Mouse (Mus musculus) c-Kit-positive CD71-negative TER-119-negative erythroid progenitor cells, embryonic 14.5 days (primary cell): ENCODE results near the gene Serpina1b.
"Not testable (repeated sequence)": the region's sequence is repeated elsewhere in the genome, so short reads cannot be mapped to it uniquely, and the experiment has no call there.

Experiments
- DNase-seq: peaks from one replicate; pipeline ENCODE4 v3.0.0-alpha.2; 2013; ENCODE audit warnings: low read depth

The Serpina1b gene

DNA sequence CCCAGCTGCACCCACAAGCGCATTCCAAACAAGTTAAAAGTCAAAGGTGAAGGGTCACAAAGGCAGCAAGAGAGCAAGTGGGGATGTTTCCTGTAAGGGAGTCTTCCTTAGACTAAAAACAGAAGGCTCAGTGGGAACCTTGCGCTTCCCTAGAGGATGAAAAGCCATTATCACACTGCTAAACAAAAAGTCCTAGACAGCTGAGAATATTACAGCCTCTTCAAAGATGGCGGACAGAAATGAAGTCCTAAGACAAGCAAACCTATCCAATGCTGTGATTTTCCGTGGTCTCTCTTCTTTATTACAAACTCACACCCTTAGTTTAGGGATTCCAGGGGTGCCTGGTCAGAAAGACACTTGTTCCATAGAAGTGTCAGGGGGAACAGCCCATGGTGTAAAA lies at the start of gene Serpina1b:
Serpina1b (minus strand) TSS at position 101 of the 400 bp plus-strand sequence.
- not testable (repeated sequence) for DNase-seq

DNA sequence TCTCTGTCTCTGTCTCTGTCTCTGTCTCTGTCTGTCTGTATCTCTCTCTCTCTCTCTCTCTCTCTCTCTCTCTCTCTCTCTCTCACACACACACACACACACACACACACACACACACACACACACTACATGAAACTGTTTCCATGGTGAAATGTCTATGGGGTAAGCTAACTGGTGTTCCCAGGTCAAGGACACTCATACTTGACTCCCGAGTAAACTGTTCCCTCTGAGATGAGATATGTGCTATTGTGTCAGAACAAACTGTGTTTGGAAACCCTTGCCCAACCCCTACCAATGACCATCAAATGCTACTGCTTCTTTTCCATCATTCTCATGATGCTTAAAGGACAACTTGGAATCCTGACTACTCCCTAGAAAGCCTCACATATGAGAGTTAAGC lies 36.7 kb upstream of the Serpina1b start:
- not testable (repeated sequence) for DNase-seq

DNA sequence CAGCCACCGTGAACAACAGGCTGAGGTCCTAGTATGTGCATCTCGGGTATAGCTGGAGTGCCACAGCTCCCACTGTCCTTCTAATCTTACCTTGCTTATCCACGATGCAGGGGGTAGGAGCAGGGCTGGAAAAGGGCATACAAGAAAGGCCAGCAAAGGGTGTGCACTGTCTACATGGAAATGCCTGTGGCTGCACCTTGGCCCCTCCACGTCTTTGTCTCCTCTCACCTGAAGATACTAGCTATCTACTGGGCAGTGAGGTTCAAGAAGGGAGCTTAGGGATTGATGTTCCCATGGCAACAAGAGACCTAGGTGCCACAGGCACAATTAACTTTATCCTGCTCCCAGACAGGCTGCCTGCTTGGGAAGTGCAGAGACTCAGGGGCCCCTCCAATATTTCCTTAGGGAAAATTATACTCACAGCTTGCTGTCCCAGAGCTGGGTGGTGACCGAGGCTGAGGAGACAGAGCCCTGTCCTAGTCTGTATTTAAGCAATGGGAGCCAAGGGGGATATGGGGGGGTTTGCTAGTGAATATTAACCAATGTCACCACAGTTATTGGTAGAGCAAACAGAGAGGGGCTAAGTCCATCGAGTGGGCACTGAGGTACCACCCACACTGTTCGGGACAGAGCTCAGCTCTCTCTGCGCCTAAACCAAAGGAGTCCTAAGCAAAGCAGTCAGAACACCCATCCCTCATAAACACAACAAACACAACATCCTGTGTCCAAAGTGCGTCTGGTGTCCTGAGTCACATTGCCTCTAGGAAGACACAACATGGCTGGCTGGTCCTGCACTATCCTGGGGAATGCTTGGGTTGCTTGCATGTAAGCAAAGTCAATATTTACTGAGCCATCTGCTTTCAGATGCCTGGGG lies 33.2 kb upstream of the Serpina1b start, which contains the start of gene Serpina1a:
Serpina1a (minus strand) TSS at position 462 of the 874 bp plus-strand sequence.
- DNase-seq = not testable (repeated sequence)

DNA sequence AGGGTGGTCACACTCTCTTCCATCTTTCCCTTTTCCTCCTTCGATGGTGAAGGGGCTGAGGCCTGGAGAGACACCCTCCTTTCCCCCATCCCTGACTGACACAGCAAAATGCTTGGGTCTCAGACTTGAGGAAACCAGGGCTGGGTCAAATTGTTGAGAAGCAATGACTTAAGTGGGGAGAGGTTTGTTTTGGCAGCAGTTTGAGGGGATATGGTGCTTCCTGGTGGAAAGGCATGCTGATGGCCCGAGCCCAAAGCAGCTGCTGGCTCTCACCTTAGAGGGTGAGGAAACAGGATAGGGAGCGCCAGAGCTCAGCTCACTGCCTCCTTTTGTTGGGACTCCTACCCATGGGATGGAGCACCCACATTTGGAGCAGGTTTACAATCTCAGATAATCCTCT lies 30.8 kb upstream of the Serpina1b start:
- DNase-seq = no peak

DNA sequence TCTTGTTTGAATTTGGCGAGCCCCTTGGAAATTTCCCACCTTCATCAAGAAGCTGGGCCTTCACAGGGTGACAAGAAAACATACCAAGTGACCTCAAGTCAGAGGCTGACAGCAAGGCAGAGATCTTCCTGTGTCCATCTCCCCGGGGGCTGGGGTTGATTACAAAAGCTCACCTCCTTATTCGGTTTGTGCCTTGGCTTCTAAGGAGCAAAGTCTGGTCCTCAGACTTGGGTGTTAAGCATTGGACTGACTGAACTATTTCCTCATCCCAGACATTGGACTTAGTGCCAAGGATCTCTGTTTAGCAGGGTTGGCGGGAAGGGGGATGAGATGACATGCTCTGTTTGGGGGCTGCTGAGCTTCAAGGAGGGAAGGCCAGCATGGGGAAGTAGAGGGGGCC lies 30.4 kb upstream of the Serpina1b start:
- not testable (repeated sequence) for DNase-seq

DNA sequence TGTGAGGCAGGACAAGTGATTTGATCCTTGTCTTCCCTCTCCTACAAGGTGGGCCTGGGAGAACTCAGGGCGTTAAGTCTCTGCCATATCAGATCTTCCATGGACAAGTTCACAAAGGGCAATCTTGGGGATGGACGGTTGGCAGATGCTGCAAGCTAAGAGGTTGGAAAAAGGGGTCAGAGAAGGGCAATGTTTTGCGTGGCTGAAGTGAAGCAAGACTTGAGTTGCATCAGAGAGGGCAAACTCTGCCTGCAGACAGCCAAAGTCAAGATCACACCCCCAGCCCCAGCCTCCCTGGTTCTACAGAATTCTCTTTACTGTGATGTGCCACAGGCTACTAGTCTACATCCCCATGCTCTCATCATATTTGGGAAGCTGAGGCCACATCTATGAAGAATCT lies 29.4 kb upstream of the Serpina1b start:
- not testable (repeated sequence) for DNase-seq

DNA sequence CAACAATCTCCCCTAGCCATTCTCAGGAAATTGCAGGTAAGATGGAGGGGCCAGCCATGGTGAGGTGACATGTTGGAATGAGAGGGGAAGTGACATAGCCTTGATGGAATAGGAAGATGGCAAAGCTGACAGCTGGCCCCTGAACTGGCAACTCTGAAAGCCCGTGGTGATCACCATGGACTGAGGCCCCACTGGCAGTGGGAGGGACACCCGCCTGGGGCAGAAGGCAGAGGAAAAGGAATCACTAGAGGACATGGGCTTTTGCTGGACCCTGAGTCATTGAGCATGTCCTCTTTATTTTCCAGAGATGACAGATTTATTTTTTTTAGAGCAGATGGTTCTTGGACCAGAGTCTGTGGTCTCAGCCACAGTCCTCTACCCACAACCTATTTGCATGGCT lies 22.9 kb upstream of the Serpina1b start:
- not testable (repeated sequence) for DNase-seq

DNA sequence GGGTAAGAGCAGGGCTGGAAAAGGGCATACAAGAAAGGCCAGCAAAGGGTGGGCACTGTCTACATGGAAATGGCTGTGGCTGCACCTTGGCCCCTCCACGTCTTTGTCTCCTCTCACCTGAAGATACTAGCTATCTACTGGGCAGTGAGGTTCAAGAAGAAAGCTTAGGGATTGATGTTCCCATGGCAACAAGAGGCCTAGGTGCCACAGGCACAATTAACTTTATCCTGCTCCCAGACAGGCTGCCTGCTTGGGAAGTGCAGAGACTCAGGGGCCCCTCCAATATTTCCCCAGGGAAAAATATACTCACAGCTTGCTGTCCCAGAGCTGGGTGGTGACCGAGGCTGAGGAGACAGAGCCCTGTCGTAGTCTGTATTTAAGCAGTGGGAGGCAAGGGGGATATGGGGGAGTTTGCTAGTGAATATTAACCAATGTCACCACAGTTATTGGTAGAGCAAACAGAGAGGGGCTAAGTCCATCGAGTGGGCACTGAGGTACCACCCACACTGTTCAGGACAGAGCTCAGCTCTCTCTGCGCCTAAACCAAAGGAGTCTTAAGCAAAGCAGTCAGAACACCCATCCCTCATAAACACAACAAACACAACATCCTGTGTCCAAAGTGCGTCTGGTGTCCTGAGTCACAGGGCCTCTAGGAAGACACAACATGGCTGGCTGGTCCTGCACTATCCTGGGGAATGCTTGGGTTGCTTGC lies 2.4 kb downstream of the Serpina1b start:
- not testable (repeated sequence) for DNase-seq

DNA sequence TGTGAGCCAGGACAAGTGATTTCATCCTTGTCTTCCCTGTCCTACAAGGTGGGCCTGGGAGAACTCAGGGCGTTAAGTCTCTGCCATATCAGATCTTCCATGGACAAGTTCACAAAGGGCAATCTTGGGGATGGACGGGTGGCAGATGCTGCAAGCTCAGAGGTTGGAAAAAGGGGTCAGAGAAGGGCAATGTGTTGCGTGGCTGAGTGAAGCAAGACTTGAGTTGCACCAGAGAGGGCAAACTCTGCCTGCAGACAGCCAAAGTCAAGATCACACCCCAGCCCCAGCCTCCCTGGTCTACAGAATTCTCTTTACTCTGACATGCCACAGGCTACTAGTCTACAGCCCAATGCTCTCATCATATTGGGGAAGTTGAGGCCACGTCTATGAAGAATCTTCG lies 6.3 kb downstream of the Serpina1b start:
- not testable (repeated sequence) for DNase-seq

DNA sequence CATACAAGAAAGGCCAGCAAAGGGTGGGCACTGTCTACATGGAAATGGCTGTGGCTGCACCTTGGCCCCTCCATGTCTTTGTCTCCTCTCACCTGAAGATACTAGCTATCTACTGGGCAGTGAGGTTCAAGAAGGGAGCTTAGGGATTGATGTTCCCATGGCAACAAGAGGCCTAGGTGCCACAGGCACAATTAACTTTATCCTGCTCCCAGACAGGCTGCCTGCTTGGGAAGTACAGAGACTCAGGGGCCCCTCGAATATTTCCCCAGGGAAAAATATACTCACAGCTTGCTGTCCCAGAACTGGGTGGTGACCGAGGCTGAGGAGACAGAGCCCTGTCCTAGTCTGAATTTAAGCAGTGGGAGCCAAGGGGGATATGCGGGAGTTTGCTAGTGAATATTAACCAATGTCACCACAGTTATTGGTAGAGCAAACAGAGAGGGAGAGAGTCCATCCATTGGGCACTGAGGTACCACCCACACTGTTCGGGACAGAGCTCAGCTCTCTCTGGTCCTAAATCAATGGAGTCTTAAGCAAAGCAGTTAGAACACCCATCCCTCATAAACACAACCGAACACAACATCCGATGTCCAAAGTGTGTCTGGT lies 56.8 kb downstream of the Serpina1b start, which contains the start of gene Serpina1d:
Serpina1d (minus strand) TSS at position 347 of the 606 bp plus-strand sequence.
- DNase-seq = not testable (repeated sequence)

DNA sequence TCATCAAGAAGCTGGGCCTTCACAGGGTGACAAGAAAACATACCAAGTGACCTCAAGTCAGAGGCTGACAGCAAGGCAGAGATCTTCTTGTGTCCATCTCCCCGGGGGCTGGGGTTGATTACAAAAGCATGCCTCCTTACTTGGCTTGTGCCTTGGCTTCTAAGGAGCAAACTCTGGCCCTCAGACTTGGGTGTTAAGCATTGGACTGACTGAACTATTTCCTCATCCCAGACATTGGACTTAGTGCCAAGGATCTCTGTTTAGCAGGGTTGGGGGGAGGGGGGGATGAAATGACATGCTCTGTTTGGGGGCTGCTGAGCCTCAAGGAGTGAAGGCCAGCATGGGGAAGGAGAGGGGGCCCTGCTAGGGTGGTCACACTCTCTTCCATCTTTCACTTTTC lies 59.6 kb downstream of the Serpina1b start:
- not testable (repeated sequence) for DNase-seq

DNA sequence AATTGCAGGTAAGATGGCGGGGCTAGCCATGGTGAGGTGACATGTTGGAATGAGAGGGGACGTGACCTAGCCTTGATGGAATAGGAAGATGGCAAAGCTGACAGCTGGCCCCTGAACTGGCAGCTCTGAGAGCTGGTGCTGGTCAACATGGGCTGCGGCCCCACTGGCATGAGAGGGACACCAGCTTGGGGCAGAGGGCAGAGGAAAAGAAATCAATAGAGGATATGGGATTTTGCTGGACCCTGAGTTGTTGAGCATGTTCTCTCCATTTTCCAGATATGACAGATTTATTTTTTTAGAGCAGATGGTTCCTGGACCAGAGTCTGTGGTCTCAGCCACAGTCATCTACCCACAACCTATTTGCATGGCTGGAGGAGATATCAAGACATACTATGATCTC lies 67.1 kb downstream of the Serpina1b start:
- DNase-seq = not testable (repeated sequence)

DNA sequence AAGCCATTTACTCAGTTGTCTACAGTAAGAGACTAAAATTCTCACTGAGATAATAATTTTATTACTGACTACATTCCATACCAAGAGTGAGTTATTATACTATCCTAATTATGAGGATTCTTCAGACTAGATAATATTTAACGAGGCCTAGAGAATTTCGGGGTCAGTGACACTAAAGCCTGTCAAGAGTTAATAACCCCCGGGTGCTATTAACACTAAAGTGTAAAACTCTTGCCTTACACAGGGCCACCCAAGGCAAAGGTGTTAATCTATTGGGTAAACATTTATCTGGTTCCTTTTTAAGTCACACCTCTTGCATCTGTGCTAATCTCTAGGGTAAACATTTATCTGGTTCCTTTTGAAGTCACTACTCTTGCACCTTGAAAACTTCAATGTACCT lies 69.9 kb downstream of the Serpina1b start:
- not testable (repeated sequence) for DNase-seq

DNA sequence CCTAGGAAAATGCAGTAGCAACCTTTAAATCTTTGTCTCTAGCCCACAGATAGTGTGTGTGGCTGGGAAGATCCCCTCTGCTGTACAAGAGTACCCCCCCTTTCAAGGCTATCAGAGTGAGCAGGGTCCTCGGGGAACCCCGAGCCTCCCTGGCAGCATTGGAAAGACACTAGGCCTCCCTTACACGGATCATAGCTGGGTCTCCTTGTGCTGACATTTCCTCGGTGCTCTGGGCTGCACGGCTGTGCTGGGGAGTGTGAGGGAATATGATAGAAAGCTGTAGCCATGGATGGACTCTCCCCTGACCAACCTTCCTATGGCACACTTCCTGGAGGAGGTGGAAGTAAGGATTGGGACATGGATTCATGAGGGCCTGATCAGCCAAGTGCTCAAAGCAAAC lies 84.2 kb downstream of the Serpina1b start:
- DNase-seq = not testable (repeated sequence)

DNA sequence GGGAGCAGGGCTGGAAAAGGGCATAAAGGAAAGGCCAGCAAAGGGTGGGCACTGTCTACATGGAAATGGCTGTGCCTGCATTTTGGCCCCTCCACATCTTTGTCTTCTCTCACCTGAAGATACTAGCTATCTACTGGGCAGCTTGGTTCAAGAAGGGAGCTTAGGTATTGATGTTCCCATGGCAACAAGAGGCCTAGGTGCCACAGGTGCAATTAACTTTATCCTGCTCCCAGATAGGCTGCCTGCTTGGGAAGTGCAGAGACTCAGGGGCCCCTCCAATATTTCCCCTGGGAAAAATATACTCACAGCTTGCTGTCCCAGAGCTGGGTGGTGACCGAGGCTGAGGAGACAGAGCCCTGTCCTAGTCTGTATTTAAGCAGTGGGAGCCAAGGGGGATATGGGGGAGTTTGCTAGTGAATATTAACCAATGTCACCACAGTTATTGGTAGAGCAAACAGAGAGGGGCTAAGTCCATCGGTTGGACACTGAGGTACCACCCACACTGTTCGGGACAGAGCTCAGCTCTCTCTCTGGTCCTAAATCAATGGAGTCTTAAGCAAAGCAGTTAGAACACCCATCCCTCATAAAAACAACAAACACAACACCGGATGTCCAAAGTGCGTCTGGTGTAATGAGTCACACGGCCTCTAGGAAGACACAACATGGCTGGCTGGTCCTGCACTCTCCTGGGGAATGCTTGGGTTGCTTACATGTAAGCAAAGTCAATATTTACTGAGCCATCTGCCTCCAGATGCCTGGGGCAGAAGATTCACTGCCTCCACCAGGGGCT lies 92.2 kb downstream of the Serpina1b start:
- not testable (repeated sequence) for DNase-seq

DNA sequence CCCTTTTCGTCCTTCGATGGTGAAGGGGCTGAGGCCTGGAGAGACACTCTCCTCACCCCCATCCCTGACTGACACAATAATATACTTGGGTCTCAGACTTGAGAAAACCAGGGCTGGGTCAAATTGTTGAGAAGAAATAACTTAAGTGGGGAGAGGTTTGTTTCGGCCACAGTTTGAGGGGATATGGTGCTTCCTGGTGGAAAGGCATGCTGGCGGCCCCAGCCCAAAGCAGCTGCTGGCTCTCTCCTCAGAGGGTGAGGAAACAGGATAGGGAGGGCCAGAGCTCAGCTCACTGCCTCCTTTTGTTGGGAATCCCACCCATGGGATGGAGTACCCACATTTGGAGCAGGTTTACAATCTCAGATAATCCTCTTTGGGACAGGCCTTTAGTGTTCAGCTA lies 94.6 kb downstream of the Serpina1b start:
- not testable (repeated sequence) for DNase-seq

DNA sequence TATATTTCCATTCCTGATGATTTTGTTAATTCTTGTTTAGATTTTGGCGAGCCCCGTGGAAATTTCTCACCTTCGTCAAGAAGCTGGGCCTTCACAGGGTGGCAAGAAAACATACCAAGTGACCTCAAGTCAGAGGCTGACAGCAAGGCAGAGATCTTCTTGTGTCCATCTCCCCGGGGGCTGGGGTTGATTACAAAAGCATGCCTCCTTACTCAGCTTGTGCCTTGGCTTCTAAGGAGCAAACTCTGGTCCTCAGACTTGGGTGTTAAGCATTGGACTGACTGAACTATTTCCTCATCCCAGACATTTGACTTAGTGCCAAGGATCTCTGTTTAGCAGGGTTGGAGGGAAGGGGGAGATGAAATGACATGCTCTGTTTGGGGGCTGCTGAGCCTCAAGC lies 95.1 kb downstream of the Serpina1b start:
- DNase-seq = not testable (repeated sequence)

DNA sequence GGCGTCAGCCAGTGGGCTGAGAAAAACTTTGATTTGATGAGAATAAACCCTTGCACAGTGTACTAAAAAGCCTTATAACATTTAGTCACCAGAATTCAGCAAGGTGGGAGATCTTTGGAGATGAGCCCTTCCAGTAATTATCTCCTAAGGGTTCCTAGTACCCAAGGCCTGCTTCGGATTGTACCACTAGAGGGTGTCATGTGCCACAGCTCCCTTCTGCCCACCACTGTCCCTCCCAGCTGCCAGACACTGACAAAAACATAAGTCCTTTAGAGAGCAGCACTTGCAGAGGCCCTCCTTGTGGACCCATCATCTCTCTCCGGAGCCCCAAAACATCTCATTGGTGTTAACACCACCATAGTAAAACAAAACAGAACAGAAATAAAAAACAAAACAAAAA lies 118.6 kb downstream of the Serpina1b start:
- DNase-seq = no peak

DNA sequence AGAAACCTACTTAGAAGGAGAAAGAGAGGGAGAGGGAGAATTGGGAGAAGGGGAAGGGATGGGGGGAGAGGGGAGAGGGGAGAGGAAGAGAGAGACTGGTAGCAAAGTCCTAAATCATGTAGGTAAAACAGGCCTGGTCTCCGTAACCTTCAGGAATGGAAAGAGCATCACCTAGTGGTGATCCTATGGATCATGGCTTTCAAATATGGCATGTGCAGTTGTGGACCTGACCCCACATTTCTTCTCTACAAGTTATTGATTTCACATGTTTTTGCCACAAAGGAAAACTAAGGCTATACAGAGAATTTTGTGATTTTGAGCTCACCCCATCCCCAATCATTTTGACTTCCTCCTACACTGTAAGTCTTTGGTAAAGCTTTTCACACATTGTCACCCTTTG lies 119.8 kb downstream of the Serpina1b start:
- no peak for DNase-seq

DNA sequence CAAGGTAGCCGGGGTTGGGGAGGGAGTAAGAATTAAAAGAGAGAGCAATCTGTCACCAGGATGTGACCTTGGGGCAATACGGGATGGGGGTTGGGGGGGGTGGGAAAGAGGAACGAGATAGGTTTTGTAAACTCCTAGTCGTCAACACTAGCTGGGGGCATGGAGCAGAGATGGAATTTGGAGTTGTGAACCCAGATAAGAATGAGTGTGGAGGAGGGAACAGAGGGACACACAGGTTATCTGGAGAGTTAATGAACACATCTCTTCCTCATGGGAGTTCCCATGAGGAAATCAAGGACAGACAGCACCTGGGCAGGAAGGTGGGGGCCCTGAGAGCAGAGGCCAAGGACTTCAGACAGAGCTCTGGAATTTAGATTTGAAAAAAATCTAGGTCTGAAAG lies 124.1 kb downstream of the Serpina1b start:
- DNase-seq = no peak

DNA sequence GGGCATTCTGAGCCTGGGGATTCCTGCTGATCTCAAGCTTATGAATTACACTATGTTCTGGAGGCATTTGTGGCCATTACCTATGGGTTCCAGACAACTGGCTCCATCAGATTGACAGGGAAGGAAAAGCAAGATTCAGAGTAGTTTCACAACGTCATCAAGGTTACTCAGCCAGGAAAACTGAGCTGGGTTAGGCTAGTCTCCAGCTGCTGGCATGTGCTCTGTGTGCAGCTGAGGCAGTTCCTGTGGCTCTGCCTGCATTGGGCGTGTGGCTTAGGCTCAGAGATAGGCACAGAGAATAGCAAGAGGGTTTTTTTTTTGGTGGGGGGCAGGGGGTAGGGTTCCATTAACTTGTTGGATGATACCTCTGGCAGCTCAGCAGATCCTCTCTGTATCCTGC lies 124.6 kb downstream of the Serpina1b start:
- no peak for DNase-seq
